Mouse (Mus musculus) liver, embryonic 14.5 days (tissue): Measurements from ENCODE around the gene Efcab12.

Source experiments
- CTCF ChIP-seq: IDR thresholded peaks from 2 replicates; pipeline ENCODE4 v1.5.1; 2016; ENCODE audit warnings: antibody characterized with exemption, low read depth, control low read depth
- EP300 ChIP-seq: IDR thresholded peaks from 2 replicates; pipeline ENCODE4 v1.6.1; 2016; ENCODE audit warnings: antibody characterized with exemption, low read depth

DNA sequence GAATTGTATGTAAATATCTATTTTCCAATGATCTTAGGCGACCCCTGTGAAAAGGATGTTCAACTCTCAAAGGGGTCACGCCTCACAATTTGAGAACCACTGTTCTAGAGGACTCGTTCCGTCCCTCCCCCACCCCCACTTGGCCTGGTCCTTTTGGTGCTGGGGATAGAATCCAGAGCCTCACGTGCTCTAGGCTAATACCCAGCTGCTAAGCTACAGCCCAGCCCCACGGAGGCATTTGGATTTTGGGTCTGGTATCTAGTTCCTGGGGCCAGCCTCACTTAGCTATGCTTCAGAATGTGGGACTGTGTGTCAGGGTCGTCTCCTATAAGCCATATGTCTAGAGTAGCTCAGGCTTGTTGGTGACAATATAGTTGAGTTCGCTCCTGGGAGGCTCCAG is 26.6 kb downstream of the Efcab12 start:
- no peak for TF ChIP-seq CTCF
- TF ChIP-seq EP300: no peak
